Mouse (Mus musculus) intestine, postnatal 0 days (tissue): Measurements from ENCODE around the gene Gfi1. TPM values are rescaled to one million over a fixed set of nuclear protein-coding genes. Genes with fewer than 3 reads are reported as not detected.

Source experiments
- ATAC-seq: fragments of 200-750 bp; cut with Nextera tagmentation; 2 replicates; pipeline ENCODE4 v1.8.0; 2017; ENCODE audit warnings: mild to moderate bottlenecking, moderate TSS enrichment, moderate library complexity
- H3K27ac ChIP-seq: fragments of 300-500 bp; sonication (generic); 2 replicates; pipeline ENCODE4 v1.5.1; 2014; ENCODE audit warnings: mild to moderate bottlenecking, low read depth, low read length, moderate library complexity
- H3K27me3 ChIP-seq: fragments of 300-500 bp; sonication (generic); replicated peaks from 2 replicates; pipeline ENCODE4 v1.6.1; 2014; ENCODE audit warnings: low read length, mixed read lengths; ENCODE audit not compliant: control insufficient read depth, insufficient read depth
- H3K36me3 ChIP-seq: fragments of 300-500 bp; sonication (generic); 2 replicates; pipeline ENCODE4 v1.6.1; 2014; ENCODE audit warnings: mild to moderate bottlenecking, moderate library complexity; ENCODE audit not compliant: control insufficient read depth, insufficient read depth
- H3K4me1 ChIP-seq: fragments of 300-500 bp; sonication (generic); replicated peaks from 2 replicates; pipeline ENCODE4 v1.6.1; 2014; ENCODE audit warnings: antibody characterized with exemption, low read length, mixed read lengths; ENCODE audit not compliant: control insufficient read depth, insufficient read depth
- H3K4me2 ChIP-seq: fragments of 300-500 bp; sonication (generic); replicated peaks from 2 replicates; pipeline ENCODE4 v1.6.1; 2014; ENCODE audit warnings: low read depth, mild to moderate bottlenecking, moderate library complexity
- H3K4me3 ChIP-seq: fragments of 300-500 bp; sonication (generic); 2 replicates; pipeline ENCODE4 v1.5.1; 2014; ENCODE audit warnings: low read depth, low read length
- H3K9ac ChIP-seq: fragments of 300-500 bp; sonication (generic); 2 replicates; pipeline ENCODE4 v1.6.1; 2014; ENCODE audit warnings: mild to moderate bottlenecking, low read depth, low read length
- H3K9me3 ChIP-seq: fragments of 300-500 bp; sonication (generic); 2 replicates; pipeline ENCODE4 v1.6.1; 2016; ENCODE audit warnings: mixed run types; ENCODE audit not compliant: control insufficient read depth
- CTCF ChIP-seq: sonication (generic); IDR thresholded peaks from 2 replicates; pipeline ENCODE4 v1.5.1; 2016; ENCODE audit warnings: low read depth, mild to moderate bottlenecking, control low read depth, antibody characterized with exemption, moderate library complexity
- WGBS: fragments of 180-500 bp; shearing (Covaris S2); extraction: QIAGEN DNeasy Blood & Tissue Kit; methylation state at CpG from one replicate; pipeline ENCODE4 v1.1.7; 2014; 5-methylcytosine and 5-hydroxymethylcytosine counted together
- polyA plus RNA-seq: library from polyadenylated mRNA; unstranded; fragments of >200 nt; fragmentation: Nextera tagmentation; extraction: Ambion mirVana; gene quantifications from 2 replicates; pipeline ENCODE4 v1.2.1, GENCODE M21; 2015

Gene Gfi1
- polyA plus RNA-seq, 1 experiment from 2014 or later, result 0.37 TPM

DNA sequence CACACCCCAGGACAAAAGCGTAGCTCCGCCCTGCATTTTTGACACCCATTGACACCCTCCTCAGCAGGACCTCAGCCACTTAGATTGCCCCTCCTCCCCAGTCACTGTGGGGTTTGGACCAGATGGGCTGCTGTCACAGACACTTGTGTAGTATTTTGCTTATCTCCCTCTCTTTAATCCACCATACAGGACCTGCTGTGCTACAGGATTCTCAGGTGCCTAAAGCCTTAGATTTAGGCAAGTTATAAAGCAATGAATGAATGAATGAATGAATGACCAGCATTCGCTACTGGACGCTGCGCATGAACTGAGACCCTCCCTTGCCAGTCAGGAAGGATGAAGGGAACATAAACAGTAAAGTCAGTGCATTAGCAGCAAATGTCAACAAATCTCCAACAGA lies 5.3 kb downstream of the Gfi1 start:
- no peak for TF ChIP-seq CTCF
- no peak for ATAC-seq
- H3K27ac ChIP-seq, result no peak overlapping the region
- H3K4me3 ChIP-seq, result peak overlapping the region; percentile 40; the same call in 1 of the 2 replicates
- H3K27me3 ChIP-seq, result peaks cover 86% of the 10 kb centered on the region
- no peaks in the 10 kb centered on the region for H3K9me3 ChIP-seq
- no peak overlapping the region for H3K9ac ChIP-seq
- WGBS, result 4% methylated on average over 5 of the region's 5 CpGs
- H3K4me1 ChIP-seq, result peaks cover 7% of the 10 kb centered on the region; the same call in 1 of the 2 replicates
- H3K36me3 ChIP-seq, result no peaks in the 10 kb centered on the region
- peak overlapping the region; percentile 65; the same call in 1 of the 2 replicates for H3K4me2 ChIP-seq

DNA sequence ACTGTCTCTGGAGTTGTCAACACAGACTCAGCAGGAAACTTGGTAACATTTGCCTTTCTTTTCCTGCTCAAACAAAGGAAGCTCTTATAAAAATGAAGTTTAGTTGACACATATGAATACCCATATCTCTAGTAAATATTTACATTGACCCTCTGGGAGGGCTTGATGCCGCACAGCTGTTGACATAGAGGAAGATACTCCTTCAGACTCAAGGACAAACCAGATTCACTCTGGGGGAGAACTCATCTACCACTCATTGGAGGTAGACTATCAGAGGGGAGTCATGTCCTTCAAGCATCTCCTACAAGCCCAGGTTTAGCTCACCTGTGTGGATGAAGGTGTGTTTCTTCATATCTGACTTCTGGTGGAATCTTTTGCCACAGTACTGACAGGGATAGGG lies 6.0 kb downstream of the Gfi1 start:
- Histone ChIP-seq H3K36me3 (no peaks in the 10 kb centered on the region), H3K4me1 (0 out of 2 replicates have a peak, but pooled peaks cover 3% of the 10 kb centered on the region), H3K27me3 (peaks cover 79% of the 10 kb centered on the region), H3K4me2 (no peak overlapping the region), H3K4me3 (no peak overlapping the region), H3K9ac (no peak overlapping the region), H3K27ac (no peak overlapping the region), H3K9me3 (no peaks in the 10 kb centered on the region)
- 8% methylated on average over 1 of the region's 1 CpGs for WGBS
- no peak for TF ChIP-seq CTCF
- no peak for ATAC-seq

DNA sequence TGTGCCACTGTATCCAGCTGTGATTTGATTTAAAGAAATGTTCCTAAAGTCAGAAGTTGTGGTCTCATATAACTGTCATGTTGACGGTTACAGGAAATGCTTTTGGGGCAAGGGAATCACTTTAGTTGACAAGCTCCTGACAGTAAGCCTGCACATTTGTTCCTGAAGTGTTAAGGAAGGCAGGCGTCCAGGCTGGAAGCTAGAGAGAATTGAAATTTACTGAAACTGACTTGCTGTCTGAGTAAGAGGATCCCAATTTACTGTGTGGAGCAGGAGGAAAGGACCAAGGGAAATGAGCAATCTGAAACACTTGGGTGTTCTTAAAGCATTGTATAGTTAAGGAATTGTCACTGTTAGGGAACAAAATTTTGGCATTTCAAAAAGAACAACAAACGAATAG lies 6.6 kb downstream of the Gfi1 start:
- WGBS, result 19% methylated on average over 3 of the region's 3 CpGs
- H3K4me1 ChIP-seq, result 0 out of 2 replicates have a peak, but pooled peaks cover 3% of the 10 kb centered on the region
- TF ChIP-seq CTCF, result no peak
- H3K27ac ChIP-seq, result no peak overlapping the region
- no peak for ATAC-seq
- H3K27me3 ChIP-seq, result peaks cover 73% of the 10 kb centered on the region
- no peak overlapping the region for H3K4me2 ChIP-seq
- no peak overlapping the region for H3K4me3 ChIP-seq
- no peak overlapping the region for H3K9ac ChIP-seq
- no peaks in the 10 kb centered on the region for H3K36me3 ChIP-seq
- H3K9me3 ChIP-seq, result no peaks in the 10 kb centered on the region

DNA sequence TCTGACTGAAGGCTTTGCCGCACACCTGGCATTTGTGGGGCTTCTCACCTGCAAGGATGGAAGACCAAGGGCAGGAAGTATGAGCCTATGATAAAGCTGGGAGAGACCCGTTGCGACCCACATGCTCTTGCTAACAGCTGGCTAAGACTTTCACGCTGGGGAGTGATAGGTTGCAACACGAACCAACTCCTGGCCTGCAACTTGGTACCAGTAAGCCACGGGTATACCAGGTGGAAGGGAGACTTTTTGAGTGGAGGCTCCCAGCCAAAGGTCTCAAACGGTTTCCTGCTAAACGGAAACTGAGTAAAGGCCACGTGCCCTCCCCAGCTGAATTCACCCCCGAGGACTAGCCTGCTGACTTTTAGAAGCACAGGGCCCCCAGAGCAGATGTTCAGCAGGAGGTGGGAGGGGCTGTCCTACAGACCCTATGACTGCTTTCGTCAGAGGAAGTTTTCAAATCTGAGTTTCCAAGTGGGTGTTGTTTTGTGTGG lies 7.9 kb downstream of the Gfi1 start:
- no peak overlapping the region for H3K27ac ChIP-seq
- no peaks in the 10 kb centered on the region for H3K4me1 ChIP-seq
- TF ChIP-seq CTCF, result no peak
- no peak for ATAC-seq
- no peaks in the 10 kb centered on the region for H3K36me3 ChIP-seq
- H3K27me3 ChIP-seq, result peaks cover 64% of the 10 kb centered on the region
- no peak overlapping the region for H3K4me2 ChIP-seq
- no peak overlapping the region for H3K9ac ChIP-seq
- WGBS, result 29% methylated on average over 11 of the region's 11 CpGs
- no peak overlapping the region for H3K4me3 ChIP-seq
- no peaks in the 10 kb centered on the region for H3K9me3 ChIP-seq

DNA sequence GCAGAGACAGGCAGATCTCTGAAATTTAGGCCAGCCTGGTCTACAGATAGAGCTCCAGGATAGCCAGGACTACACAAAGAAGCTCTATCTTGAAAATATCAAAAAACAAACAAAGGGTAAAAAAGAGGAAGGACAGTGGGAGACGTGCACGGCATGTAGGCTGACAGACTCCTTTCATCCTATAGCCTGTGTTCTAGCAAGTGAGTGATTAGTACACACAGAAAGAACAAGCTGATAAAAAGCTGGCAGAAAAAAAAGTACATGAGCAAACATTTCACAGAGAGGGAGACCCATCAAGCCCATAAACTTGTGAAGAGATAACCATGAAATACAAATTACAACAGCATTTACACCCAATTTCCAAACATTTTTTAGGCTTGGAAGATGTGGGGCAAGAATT lies 14.1 kb downstream of the Gfi1 start:
- H3K9me3 ChIP-seq, result no peaks in the 10 kb centered on the region
- no peak overlapping the region for H3K4me2 ChIP-seq
- H3K27ac ChIP-seq, result no peak overlapping the region
- no peak overlapping the region for H3K4me3 ChIP-seq
- no peak for ATAC-seq
- H3K27me3 ChIP-seq, result peaks cover 9% of the 10 kb centered on the region
- H3K9ac ChIP-seq, result no peak overlapping the region
- no peaks in the 10 kb centered on the region for H3K36me3 ChIP-seq
- TF ChIP-seq CTCF, result no peak
- 19% methylated on average over 2 of the region's 2 CpGs for WGBS
- no peaks in the 10 kb centered on the region for H3K4me1 ChIP-seq

DNA sequence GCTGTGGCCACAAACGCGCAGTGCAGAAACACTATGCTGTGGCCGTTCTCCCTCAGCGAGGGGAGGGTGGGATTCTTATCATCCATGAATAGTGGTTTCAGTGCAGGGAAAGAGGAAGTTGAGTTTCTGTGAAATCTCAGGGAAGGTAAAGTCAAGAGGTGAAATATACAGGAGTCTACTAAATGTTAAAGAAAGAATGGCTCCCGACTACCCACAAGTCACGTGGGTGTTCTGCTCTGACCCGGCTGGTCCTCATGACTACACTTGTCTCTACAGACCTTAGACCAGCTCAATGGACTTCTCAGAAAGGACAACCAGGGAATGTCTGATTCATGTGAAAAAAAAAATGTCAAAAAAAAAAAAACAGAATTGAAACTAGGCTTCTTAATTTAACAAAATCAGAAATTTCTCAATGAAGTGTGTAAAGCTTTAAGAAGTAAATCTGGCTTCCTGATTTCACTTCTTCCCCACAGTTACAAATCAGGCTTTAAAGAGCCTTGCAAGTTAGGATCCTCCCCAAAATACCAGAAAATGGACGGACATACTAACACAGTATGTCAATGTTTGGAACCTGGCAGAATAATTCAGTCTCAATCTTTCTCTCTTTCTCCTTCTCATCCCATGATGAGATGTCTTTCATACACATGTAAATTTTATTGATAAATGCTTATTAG lies 17.6 kb downstream of the Gfi1 start:
- Histone ChIP-seq H3K4me2 (no peak overlapping the region), H3K27me3 (peaks cover 7% of the 10 kb centered on the region; the same call in 1 of the 2 replicates), H3K36me3 (no peaks in the 10 kb centered on the region), H3K9me3 (no peaks in the 10 kb centered on the region), H3K4me1 (no peaks in the 10 kb centered on the region), H3K27ac (no peak overlapping the region), H3K4me3 (no peak overlapping the region), H3K9ac (no peak overlapping the region)
- no peak for ATAC-seq
- TF ChIP-seq CTCF, result no peak
- 87% methylated on average over 8 of the region's 8 CpGs for WGBS
